Mouse (Mus musculus) heart, embryonic 14.5 days (tissue): ENCODE measurements at regions not wholly inside any gene's neighbourhood (a gene's known extent, or its start where the extent isn't known, plus 50 kb on each side); places are given as distances from the start of the nearest gene placed in this dataset.

Source experiments
- ATAC-seq: fragments of 200-750 bp; cut with Nextera tagmentation; 2 replicates; pipeline ENCODE4 v1.8.0; 2017; ENCODE audit warnings: low read depth, moderate TSS enrichment; ENCODE audit not compliant: insufficient number of reproducible peaks, insufficient read depth, low FRiP score
- H3K27ac ChIP-seq, 2 experiments: fragments of 200-500 bp in 1 of 2; fragments of 300-500 bp in 1 of 2; sonication (generic) in 1 of 2; replicated peaks in 1 of 2; 2 replicates each; pipeline ENCODE4 v1.5.1; 2012 to 2014; ENCODE audit warnings: low read depth in 2 of 2, low read length in 2 of 2, control low read depth in 1 of 2, mild to moderate bottlenecking in 1 of 2, mixed read lengths in 1 of 2; ENCODE audit not compliant: control insufficient read depth in 1 of 2, insufficient read depth in 1 of 2
- H3K27me3 ChIP-seq: fragments of 300-500 bp; sonication (generic); 2 replicates; pipeline ENCODE4 v1.6.1; 2014; ENCODE audit warnings: mild to moderate bottlenecking, low read length, control low read depth; ENCODE audit not compliant: control insufficient read depth, insufficient read depth
- H3K36me3 ChIP-seq: fragments of 300-500 bp; sonication (generic); 2 replicates; pipeline ENCODE4 v1.6.1; 2014; ENCODE audit warnings: mild to moderate bottlenecking, control low read depth, low read length, mixed read lengths; ENCODE audit not compliant: control insufficient read depth, insufficient read depth
- H3K4me1 ChIP-seq, 2 experiments: fragments of 200-500 bp in 1 of 2; fragments of 300-500 bp in 1 of 2; sonication (generic) in 1 of 2; 2 replicates each; pipeline ENCODE4 v1.6.1; 2012 to 2014; ENCODE audit warnings: low read length in 2 of 2, control low read depth in 1 of 2, mixed read lengths in 1 of 2; ENCODE audit not compliant: control insufficient read depth in 2 of 2, insufficient read depth in 2 of 2
- H3K4me2 ChIP-seq: fragments of 300-500 bp; sonication (generic); 2 replicates; pipeline ENCODE4 v1.6.1; 2014; ENCODE audit warnings: mild to moderate bottlenecking, low read length
- H3K4me3 ChIP-seq, 2 experiments: fragments of 200-500 bp in 1 of 2; fragments of 300-500 bp in 1 of 2; sonication (generic) in 1 of 2; 2 replicates each; pipeline ENCODE4 v1.5.1; 2012 to 2014; ENCODE audit warnings: low read length in 2 of 2, mild to moderate bottlenecking in 2 of 2, control low read depth in 1 of 2, low read depth in 1 of 2, moderate library complexity in 1 of 2; ENCODE audit not compliant: control insufficient read depth in 1 of 2, insufficient read depth in 1 of 2
- H3K9ac ChIP-seq: fragments of 300-500 bp; sonication (generic); 2 replicates; pipeline ENCODE4 v1.6.1; 2014; ENCODE audit warnings: mild to moderate bottlenecking, low read length
- H3K9me3 ChIP-seq: fragments of 300-500 bp; sonication (generic); 2 replicates; pipeline ENCODE4 v1.6.1; 2016; ENCODE audit warnings: low read length, control low read depth; ENCODE audit not compliant: control insufficient read depth
- WGBS: fragments of 180-500 bp; shearing (Covaris S2); extraction: QIAGEN DNeasy Blood & Tissue Kit; methylation state at CpG from one replicate; pipeline ENCODE4 v1.1.7; 2014; 5-methylcytosine and 5-hydroxymethylcytosine counted together

GRCm38 (mm10) chr13:97371200-97371599 is 130.3 kb downstream of the Enc1 start:
- Histone ChIP-seq H3K36me3 (no peaks in the 10 kb centered on the region), H3K27ac (no peak overlapping the region), H3K27me3 (no peaks in the 10 kb centered on the region), H3K4me3 (no peak overlapping the region), H3K4me2 (no peak overlapping the region), H3K4me1 (no peaks in the 10 kb centered on the region), H3K9ac (no peak overlapping the region), H3K9me3 (no peaks in the 10 kb centered on the region)
- WGBS = 88% methylated on average over 3 of the region's 3 CpGs
- ATAC-seq = no peak

GRCm38 (mm10) chr13:97366723-97367122 is 125.8 kb downstream of the Enc1 start:
- Histone ChIP-seq H3K9me3 (no peaks in the 10 kb centered on the region), H3K4me1 (peaks cover 5 to 13% of the 10 kb centered on the region in 2 experiments), H3K9ac (no peak overlapping the region), H3K27ac (no peak overlapping the region), H3K36me3 (no peaks in the 10 kb centered on the region), H3K4me2 (no peak overlapping the region), H3K4me3 (no peak overlapping the region), H3K27me3 (peaks cover 8% of the 10 kb centered on the region)
- 76% methylated on average over 8 of the region's 8 CpGs for whole genome bisulfite sequencing
- no peak for ATAC-seq

GRCm38 (mm10) chr13:97365557-97366244 is 124.8 kb downstream of the Enc1 start:
- H3K36me3 ChIP-seq = no peaks in the 10 kb centered on the region
- H3K4me3 ChIP-seq = no peak overlapping the region
- H3K27me3 ChIP-seq = peaks cover 8% of the 10 kb centered on the region
- WGBS = 36% methylated on average over 18 of the region's 18 CpGs
- peaks cover 7 to 19% of the 10 kb centered on the region in 2 experiments for H3K4me1 ChIP-seq
- H3K9ac ChIP-seq = no peak overlapping the region
- H3K27ac ChIP-seq = no peak overlapping the region
- no peak overlapping the region for H3K4me2 ChIP-seq
- no peak for ATAC-seq
- no peaks in the 10 kb centered on the region for H3K9me3 ChIP-seq

GRCm38 (mm10) chr13:97365004-97365403 is 124.1 kb downstream of the Enc1 start:
- no peak for ATAC-seq
- H3K4me3 ChIP-seq = no peak overlapping the region
- H3K36me3 ChIP-seq = no peaks in the 10 kb centered on the region
- peaks cover 8% of the 10 kb centered on the region for H3K27me3 ChIP-seq
- WGBS = 58% methylated on average over 9 of the region's 9 CpGs
- no peak overlapping the region for H3K4me2 ChIP-seq
- no peaks in the 10 kb centered on the region for H3K9me3 ChIP-seq
- no peak overlapping the region for H3K27ac ChIP-seq
- H3K4me1 ChIP-seq = peaks cover 7 to 19% of the 10 kb centered on the region in 2 experiments
- H3K9ac ChIP-seq = no peak overlapping the region

GRCm38 (mm10) chr13:97363765-97364164 is 122.9 kb downstream of the Enc1 start:
- Histone ChIP-seq H3K27me3 (peaks cover 8% of the 10 kb centered on the region), H3K4me2 (no peak overlapping the region), H3K27ac (no peak overlapping the region), H3K4me1 (peaks cover 7 to 19% of the 10 kb centered on the region in 2 experiments), H3K36me3 (no peaks in the 10 kb centered on the region), H3K9ac (no peak overlapping the region), H3K4me3 (no peak overlapping the region), H3K9me3 (no peaks in the 10 kb centered on the region)
- 88% methylated on average over 5 of the region's 5 CpGs for WGBS
- ATAC-seq = no peak

- no peak overlapping the region for H3K27ac ChIP-seq
- H3K4me1 ChIP-seq = peaks cover 11 to 19% of the 10 kb centered on the region in 2 experiments
Measured at GRCm38 (mm10) chr13:97363214-97363613, 122.3 kb downstream of the Enc1 start.

GRCm38 (mm10) chr13:97360551-97360950 is 119.6 kb downstream of the Enc1 start:
- peaks cover 13 to 30% of the 10 kb centered on the region in 2 experiments for H3K4me1 ChIP-seq
- H3K4me2 ChIP-seq = no peak overlapping the region
- no peaks in the 10 kb centered on the region for H3K9me3 ChIP-seq
- H3K27me3 ChIP-seq = peaks cover 8% of the 10 kb centered on the region
- no peak overlapping the region for H3K9ac ChIP-seq
- H3K4me3 ChIP-seq = no peak overlapping the region
- H3K27ac ChIP-seq = no peak overlapping the region
- H3K36me3 ChIP-seq = no peaks in the 10 kb centered on the region
- no peak for ATAC-seq
- WGBS = 50% methylated on average over 9 of the region's 9 CpGs

More at GRCm38 (mm10) chr13:97363214-97363613, 122.3 kb downstream of the Enc1 start:
- Histone ChIP-seq H3K4me3 (no peak overlapping the region), H3K9ac (no peak overlapping the region), H3K4me2 (no peak overlapping the region), H3K27me3 (peaks cover 8% of the 10 kb centered on the region), H3K9me3 (no peaks in the 10 kb centered on the region), H3K36me3 (no peaks in the 10 kb centered on the region)
- 46% methylated on average over 4 of the region's 4 CpGs for WGBS
- no peak for ATAC-seq

GRCm38 (mm10) chr13:97358781-97359305 is 117.9 kb downstream of the Enc1 start:
- Histone ChIP-seq H3K9me3 (no peaks in the 10 kb centered on the region), H3K27me3 (no peaks in the 10 kb centered on the region), H3K9ac (no peak overlapping the region), H3K4me3 (no peak overlapping the region), H3K4me1 (peaks cover 10 to 28% of the 10 kb centered on the region in 2 experiments), H3K27ac (no peak overlapping the region), H3K4me2 (no peak overlapping the region), H3K36me3 (no peaks in the 10 kb centered on the region)
- no peak for ATAC-seq
- WGBS = 87% methylated on average over 8 of the region's 8 CpGs
